Mouse (Mus musculus) embryonic facial prominence, embryonic 14.5 days (tissue): ENCODE results near the gene Sos1. TPM values are rescaled to one million over a fixed set of nuclear protein-coding genes. Genes with fewer than 3 reads are reported as not detected.

Experiments
- ATAC-seq: fragments of 200-750 bp; cut with Nextera tagmentation; 2 replicates; pipeline ENCODE4 v1.8.0; 2017; ENCODE audit warnings: low read depth, moderate number of reproducible peaks, moderate TSS enrichment
- DNase-seq: peaks from one replicate; pipeline ENCODE4 v3.0.0-alpha.2; 2015; ENCODE audit warnings: low spot score
- H3K27ac ChIP-seq: fragments of 300-500 bp; sonication (generic); replicated peaks from 2 replicates; pipeline ENCODE4 v1.5.1; 2014; ENCODE audit warnings: low read depth, mild to moderate bottlenecking, low read length, moderate library complexity
- H3K27me3 ChIP-seq: fragments of 300-500 bp; sonication (generic); replicated peaks from 2 replicates; pipeline ENCODE4 v1.6.1; 2014; ENCODE audit warnings: low read length; ENCODE audit not compliant: control insufficient read depth, insufficient read depth
- H3K36me3 ChIP-seq: fragments of 300-500 bp; sonication (generic); 2 replicates; pipeline ENCODE4 v1.6.1; 2014; ENCODE audit warnings: low read length, mixed read lengths; ENCODE audit not compliant: control insufficient read depth, insufficient read depth
- H3K4me1 ChIP-seq: fragments of 300-500 bp; sonication (generic); 2 replicates; pipeline ENCODE4 v1.6.1; 2014; ENCODE audit warnings: antibody characterized with exemption, low read length; ENCODE audit not compliant: control insufficient read depth, insufficient read depth
- H3K4me2 ChIP-seq: fragments of 300-500 bp; sonication (generic); 2 replicates; pipeline ENCODE4 v1.6.1; 2014; ENCODE audit warnings: low read depth, mild to moderate bottlenecking, low read length, moderate library complexity, mixed read lengths
- H3K4me3 ChIP-seq: fragments of 300-500 bp; sonication (generic); 2 replicates; pipeline ENCODE4 v1.5.1; 2014; ENCODE audit warnings: low read depth, mild to moderate bottlenecking, low read length
- H3K9ac ChIP-seq: fragments of 300-500 bp; sonication (generic); 2 replicates; pipeline ENCODE4 v1.6.1; 2014; ENCODE audit warnings: low read depth, mild to moderate bottlenecking, low read length, moderate library complexity, mixed read lengths
- H3K9me3 ChIP-seq: fragments of 300-500 bp; sonication (generic); 2 replicates; pipeline ENCODE4 v1.6.1; 2016; ENCODE audit warnings: low read length; ENCODE audit not compliant: control insufficient read depth
- WGBS: fragments of 180-500 bp; shearing (Covaris S2); extraction: QIAGEN DNeasy Blood & Tissue Kit; methylation state at CpG from one replicate; pipeline ENCODE4 v1.1.7; 2014; 5-methylcytosine and 5-hydroxymethylcytosine counted together
- polyA plus RNA-seq: library from polyadenylated mRNA; unstranded; fragments of >200 nt; fragmentation: Nextera tagmentation; extraction: Ambion mirVana; gene quantifications from 2 replicates; pipeline ENCODE4 v1.2.1, GENCODE M21; 2014

Gene Sos1
- polyA plus RNA-seq, 1 experiment from 2014 or later: 8.3 TPM

- no peak overlapping the region for H3K4me2 ChIP-seq
- H3K36me3 ChIP-seq: no peaks in the 10 kb centered on the region
- no peaks in the 10 kb centered on the region for H3K9me3 ChIP-seq
- H3K27ac ChIP-seq: no peak overlapping the region
- DNase-seq (no peak), ATAC-seq (no peak)
- H3K27me3 ChIP-seq: no peaks in the 10 kb centered on the region
- no peaks in the 10 kb centered on the region for H3K4me1 ChIP-seq
- H3K4me3 ChIP-seq: no peak overlapping the region
- WGBS: 89% methylated on average over 7 of the region's 7 CpGs
- no peak overlapping the region for H3K9ac ChIP-seq
Measured at GRCm38 (mm10) chr17:80515513-80515912, 35.3 kb upstream of the Sos1 start.

- Histone ChIP-seq H3K36me3 (no peaks in the 10 kb centered on the region), H3K27me3 (no peaks in the 10 kb centered on the region), H3K27ac (no peak overlapping the region), H3K4me3 (no peak overlapping the region), H3K4me2 (no peak overlapping the region), H3K9ac (no peak overlapping the region), H3K4me1 (no peaks in the 10 kb centered on the region), H3K9me3 (no peaks in the 10 kb centered on the region)
- ATAC-seq (no peak), DNase-seq (no peak)
- 84% methylated on average over 8 of the region's 8 CpGs for WGBS
Measured at GRCm38 (mm10) chr17:80513766-80514165, 33.5 kb upstream of the Sos1 start.

- no peak overlapping the region for H3K4me3 ChIP-seq
- no peaks in the 10 kb centered on the region for H3K36me3 ChIP-seq
- H3K27ac ChIP-seq: no peak overlapping the region
- no peak overlapping the region for H3K4me2 ChIP-seq
- H3K27me3 ChIP-seq: no peaks in the 10 kb centered on the region
- no peaks in the 10 kb centered on the region for H3K9me3 ChIP-seq
- no peak for ATAC-seq
- H3K9ac ChIP-seq: no peak overlapping the region
- WGBS: 70% methylated on average over 3 of the region's 3 CpGs
- no peak for DNase-seq
- no peaks in the 10 kb centered on the region for H3K4me1 ChIP-seq
Measured at GRCm38 (mm10) chr17:80510459-80510855, 30.2 kb upstream of the Sos1 start.

DNA sequence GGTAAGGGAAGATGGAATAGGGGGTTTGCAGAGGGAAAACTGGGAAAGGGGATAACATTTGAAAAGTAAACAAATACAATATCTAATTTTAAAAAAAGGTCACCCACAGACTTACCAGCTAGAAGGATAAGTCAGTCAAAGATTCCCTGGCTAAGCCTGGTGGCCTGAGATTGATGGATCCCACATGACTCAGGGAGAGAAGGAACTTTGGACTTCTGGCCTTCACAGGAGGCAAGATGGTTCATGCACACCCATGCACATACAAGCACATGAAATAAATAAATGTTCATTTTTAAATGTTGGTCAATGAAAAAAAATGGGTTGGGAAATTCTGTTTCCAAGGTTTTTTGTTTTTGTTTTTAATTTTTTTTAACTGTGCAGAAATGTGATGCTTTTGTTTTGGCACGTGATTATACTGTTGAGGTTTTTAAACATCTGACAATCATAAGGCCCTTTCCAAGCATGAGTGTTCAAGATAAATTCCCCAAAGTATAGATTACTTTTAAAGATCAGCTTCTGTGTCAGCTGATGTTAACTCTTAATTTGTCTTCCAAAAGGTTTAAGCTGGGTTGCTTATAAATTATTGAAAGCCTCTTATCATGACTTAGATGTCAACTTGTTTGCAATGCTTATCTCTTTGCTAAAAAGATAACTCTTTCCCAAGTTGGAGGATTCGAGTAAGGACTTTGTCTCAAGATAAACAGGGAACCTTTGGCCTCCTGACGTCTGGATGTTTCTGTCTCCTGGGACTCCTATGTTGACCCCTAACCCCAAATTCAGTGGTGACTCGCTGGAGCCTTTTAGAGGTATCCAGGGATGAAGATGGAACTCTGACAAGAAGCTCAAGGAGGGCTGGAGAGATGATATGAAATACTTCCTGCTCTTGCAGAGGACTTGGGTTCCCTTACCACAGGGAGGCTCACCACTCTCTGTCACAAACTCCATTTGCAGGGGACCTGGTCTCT is 29.5 kb upstream of the Sos1 start:
- Histone ChIP-seq H3K4me2 (no peak overlapping the region), H3K4me3 (no peak overlapping the region), H3K9ac (no peak overlapping the region), H3K27ac (no peak overlapping the region), H3K27me3 (no peaks in the 10 kb centered on the region), H3K9me3 (no peaks in the 10 kb centered on the region), H3K36me3 (no peaks in the 10 kb centered on the region), H3K4me1 (no peaks in the 10 kb centered on the region)
- DNase-seq: no peak
- WGBS: 34% methylated on average over 4 of the region's 4 CpGs
- no peak for ATAC-seq

- DNase-seq (no peak), ATAC-seq (no peak)
- H3K4me1 ChIP-seq: no peaks in the 10 kb centered on the region
- H3K36me3 ChIP-seq: no peaks in the 10 kb centered on the region
- H3K4me3 ChIP-seq: no peak overlapping the region
- no peak overlapping the region for H3K27ac ChIP-seq
- no peaks in the 10 kb centered on the region for H3K9me3 ChIP-seq
- H3K9ac ChIP-seq: no peak overlapping the region
- H3K4me2 ChIP-seq: no peak overlapping the region
- WGBS: 83% methylated on average over 6 of the region's 6 CpGs
- no peaks in the 10 kb centered on the region for H3K27me3 ChIP-seq
Measured at GRCm38 (mm10) chr17:80505766-80506165, 25.5 kb upstream of the Sos1 start.

DNA sequence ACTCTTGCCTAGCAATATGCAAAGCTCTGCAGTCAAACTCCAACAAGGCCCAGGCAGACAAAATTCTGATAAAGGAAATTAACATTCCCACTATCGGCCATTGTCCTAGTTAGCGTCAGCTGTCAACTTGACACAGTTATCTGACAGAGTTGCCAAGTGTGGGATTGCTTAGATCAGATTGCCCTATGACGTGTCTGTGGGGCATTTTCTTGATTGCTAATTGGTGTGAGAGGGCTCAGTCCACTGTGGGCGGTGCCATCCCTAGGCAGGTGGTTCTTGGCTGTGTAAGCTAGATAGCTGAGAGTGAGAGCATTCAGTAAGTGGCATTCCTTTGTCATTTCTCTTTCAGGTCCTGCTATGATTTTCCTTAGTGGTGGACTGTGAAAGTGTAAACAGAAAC is 25.1 kb upstream of the Sos1 start:
- no peak overlapping the region for H3K4me3 ChIP-seq
- H3K9me3 ChIP-seq: no peaks in the 10 kb centered on the region
- H3K9ac ChIP-seq: no peak overlapping the region
- H3K27ac ChIP-seq: no peak overlapping the region
- H3K4me2 ChIP-seq: no peak overlapping the region
- DNase-seq (no peak), ATAC-seq (no peak)
- H3K27me3 ChIP-seq: no peaks in the 10 kb centered on the region
- no peaks in the 10 kb centered on the region for H3K4me1 ChIP-seq
- no peaks in the 10 kb centered on the region for H3K36me3 ChIP-seq
- WGBS: 83% methylated on average over 4 of the region's 4 CpGs

- no peak overlapping the region for H3K4me3 ChIP-seq
- WGBS: 55% methylated on average over 2 of the region's 2 CpGs
Measured at GRCm38 (mm10) chr17:80501805-80502172, 21.5 kb upstream of the Sos1 start.

DNA sequence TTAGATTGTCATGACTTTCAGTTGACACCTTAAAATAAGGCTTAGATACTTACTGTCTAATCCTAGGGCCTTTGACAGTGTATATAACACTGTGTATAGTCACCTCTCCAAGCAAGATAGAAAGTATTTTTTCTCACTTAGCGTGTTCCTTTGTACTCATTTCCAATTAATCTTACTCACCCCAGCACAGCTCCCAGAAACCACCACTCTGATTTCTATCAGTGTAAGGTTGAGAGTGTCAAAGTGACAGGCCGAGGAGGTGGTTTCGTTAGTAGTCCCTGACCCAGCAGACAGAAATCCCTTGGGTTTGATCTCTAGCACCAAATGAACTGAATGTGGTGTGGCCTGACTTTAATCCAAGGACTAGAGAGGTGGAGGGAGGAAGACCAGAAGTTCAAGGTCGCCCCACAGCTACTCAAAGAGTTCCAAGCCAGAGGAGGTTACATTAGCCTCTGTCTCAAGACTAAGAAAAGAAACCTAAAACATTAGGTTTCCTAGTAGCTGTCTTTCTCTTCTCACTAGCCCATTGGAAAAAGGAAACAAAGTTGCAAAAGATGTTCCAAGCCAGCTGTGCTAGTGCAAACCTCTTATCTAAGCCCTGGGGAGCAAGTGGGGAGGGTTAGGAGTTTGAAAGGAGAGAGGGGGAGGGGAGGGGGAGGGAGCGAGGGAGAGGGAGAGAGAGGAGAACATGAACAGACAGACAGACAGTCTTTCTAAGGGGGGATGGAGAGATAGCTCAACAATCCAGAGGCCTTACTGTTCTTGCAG is 21.0 kb upstream of the Sos1 start:
- H3K27ac ChIP-seq: no peak overlapping the region
- no peak overlapping the region for H3K9ac ChIP-seq
- 71% methylated on average over 5 of the region's 5 CpGs for WGBS
- H3K9me3 ChIP-seq: no peaks in the 10 kb centered on the region
- no peaks in the 10 kb centered on the region for H3K27me3 ChIP-seq
- H3K4me2 ChIP-seq: no peak overlapping the region
- DNase-seq (no peak), ATAC-seq (no peak)
- no peaks in the 10 kb centered on the region for H3K36me3 ChIP-seq
- H3K4me1 ChIP-seq: no peaks in the 10 kb centered on the region
- no peak overlapping the region for H3K4me3 ChIP-seq

More at GRCm38 (mm10) chr17:80501805-80502172, 21.5 kb upstream of the Sos1 start:
- no peak for DNase-seq
- Histone ChIP-seq H3K9me3 (no peaks in the 10 kb centered on the region), H3K27ac (no peak overlapping the region), H3K36me3 (no peaks in the 10 kb centered on the region), H3K9ac (no peak overlapping the region), H3K4me2 (no peak overlapping the region), H3K4me1 (no peaks in the 10 kb centered on the region), H3K27me3 (no peaks in the 10 kb centered on the region)
- no peak for ATAC-seq
